Mouse (Mus musculus) central nervous system, embryonic 14 days (tissue): ENCODE measurements around the gene Hnrnpl. TPM values are rescaled to one million over a fixed set of nuclear protein-coding genes. Genes with fewer than 3 reads are reported as not detected.

Experiments
- polyA plus RNA-seq: library from polyadenylated mRNA; depleted of rRNA; stranded (reverse); fragments of >200 nt; gene quantifications from 2 replicates; pipeline ENCODE4 v1.2.3, GENCODE M21; 2012; rRNA removed

The Hnrnpl gene
- polyA plus RNA-seq: 479 and 480 TPM in 2 replicates

GRCm38 (mm10) chr7:28808221-28808941, at the start of gene Hnrnpl:
Gene Hnrnpl (plus strand): TSS chr7:28808541.

GRCm38 (mm10) chr7:28766173-28766879, 42.0 kb upstream of the Hnrnpl start, which contains the start of gene Sirt2:
Gene Sirt2 (plus strand): TSS chr7:28766735.

DNA sequence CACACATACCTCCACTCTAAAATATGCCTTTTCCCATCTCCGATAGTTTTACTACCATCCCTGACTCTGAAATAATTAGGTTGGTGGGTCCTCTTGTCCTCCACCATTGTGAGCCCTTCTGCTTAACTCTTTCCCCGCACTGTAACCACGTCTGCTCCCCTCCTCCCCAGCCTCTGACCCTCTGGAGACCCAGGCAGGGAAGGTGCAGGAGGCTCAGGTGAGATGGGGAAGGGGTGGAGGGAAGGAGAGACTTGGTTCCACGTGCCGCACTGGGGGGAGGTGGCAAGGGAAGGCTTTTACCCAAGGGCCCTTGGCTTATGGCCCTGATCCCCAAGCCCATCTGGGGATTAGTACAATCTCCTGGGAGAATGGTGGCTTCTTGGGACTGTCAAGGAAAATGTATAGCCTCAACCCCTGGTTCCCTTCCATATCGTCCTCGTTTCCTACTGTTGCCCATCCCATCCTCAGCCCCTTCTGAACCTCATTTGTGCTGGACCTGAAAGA, 40.8 kb upstream of the Hnrnpl start, which contains the start of gene Nfkbib:
Gene Nfkbib, minus strand, starts transcription at position 51 of the 504 bp plus-strand sequence.

DNA sequence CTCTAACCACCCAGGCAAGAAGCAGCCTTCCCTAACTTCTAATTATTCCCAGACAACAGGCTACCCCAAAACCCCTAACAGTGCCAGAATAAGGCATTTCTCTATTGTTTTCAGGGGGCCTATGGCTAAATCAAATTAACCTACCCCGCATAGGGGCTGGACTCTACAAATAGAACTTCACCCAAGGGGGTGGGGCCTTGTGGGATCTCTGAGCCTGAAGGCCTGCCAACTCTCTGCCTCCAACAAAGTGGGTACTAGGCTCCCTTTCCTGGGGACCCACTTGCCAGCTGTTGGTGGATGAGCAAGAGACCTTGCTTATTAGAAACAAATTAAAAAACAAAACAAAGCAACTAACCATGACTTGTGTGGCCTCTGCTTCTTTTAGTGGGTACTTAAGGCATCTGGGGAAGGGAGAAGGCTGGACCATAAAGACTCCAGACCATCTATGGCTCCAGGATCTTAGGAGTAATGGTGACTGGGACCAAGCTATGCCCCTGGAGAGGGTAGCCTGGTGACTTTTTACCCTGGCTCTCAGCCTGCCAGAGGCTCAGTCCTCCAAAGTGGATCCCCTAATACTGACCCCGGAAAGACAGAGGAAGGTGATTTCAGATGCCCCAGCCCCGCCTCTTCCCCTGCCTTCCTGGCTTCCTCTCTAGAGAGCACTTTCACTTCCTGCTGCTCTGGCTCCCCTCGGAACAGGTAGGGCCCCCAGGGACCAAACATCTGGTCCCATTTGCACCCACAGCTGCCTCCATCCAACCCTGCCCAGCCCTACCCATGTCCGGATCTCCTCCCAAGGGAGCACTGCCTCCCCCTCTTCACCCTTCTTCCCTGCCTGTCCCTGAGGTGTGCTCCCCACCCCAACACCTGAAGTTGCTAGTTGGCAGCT, 19.8 kb upstream of the Hnrnpl start, which contains the start of gene Rinl:
Gene Rinl, plus strand, starts transcription at position 663 of the 889 bp plus-strand sequence.

DNA sequence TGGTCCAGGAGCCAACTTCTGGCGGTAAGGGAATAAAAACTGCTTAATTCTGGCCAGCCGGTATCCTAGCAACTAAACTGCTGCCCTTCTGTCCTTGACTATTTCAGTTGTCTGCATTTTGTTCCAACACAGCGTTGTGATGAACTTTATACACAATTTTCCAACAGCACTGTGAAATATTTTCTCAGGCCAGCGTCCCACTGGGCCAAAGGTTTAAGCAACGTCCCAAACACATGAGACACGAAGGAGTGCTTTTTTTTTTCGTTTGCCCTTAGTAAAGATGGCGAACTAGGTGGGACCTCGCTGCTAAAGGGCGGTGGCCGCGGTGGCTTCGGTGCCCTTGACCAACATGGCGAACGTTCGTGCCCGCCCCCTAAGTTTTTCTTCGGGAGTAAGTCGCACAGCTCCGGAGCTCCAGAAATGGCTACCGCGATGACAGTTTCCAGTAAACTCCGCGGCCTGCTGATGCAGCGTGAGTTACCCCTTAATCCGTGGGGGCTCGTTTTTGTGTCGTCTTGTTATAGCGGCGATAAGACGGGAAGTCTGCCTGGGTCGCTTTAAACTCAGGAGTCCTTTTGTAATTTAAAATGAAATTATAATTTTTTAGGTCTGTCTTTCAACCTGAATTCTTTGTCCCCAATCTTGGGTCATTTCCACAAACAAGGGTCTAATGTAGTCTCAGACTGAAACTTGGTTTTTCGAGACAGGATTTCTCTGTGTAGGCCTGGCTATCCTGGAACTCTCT, 16.8 kb downstream of the Hnrnpl start, which contains the start of gene Ech1:
Gene Ech1, plus strand, starts transcription at position 277 of the 745 bp plus-strand sequence.

DNA sequence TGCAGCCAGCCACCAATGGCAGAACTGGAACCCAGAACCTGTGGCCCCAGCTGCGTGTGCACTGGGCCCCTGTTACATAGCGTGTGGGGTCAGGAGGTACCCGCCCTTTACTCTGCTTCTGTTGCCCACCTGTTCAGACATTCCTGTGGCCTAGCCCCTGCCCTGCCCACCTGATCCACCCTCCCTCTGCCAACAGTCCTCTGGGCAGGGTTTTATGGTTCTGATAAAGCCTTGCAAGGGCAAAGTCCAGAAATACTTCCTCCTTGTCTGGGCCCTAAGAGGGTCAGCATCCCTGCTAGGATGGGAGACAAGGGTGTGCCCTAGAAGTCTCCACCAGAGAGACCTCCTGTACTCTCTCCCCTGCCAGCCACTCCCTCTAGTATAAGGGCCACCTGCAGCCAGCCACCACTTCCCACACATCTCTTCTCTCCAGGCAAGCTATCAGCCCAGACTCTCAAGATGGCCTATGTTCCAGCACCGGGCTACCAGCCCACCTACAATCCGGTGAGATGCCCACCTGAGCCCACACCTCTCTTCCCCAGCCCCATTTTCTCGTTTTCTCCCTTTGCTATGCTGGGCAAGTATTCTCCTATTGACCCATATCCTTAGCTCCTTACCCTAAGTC, 25.5 kb downstream of the Hnrnpl start, which contains the start of gene Lgals4:
Gene Lgals4, plus strand, starts transcription at position 132 of the 625 bp plus-strand sequence.

DNA sequence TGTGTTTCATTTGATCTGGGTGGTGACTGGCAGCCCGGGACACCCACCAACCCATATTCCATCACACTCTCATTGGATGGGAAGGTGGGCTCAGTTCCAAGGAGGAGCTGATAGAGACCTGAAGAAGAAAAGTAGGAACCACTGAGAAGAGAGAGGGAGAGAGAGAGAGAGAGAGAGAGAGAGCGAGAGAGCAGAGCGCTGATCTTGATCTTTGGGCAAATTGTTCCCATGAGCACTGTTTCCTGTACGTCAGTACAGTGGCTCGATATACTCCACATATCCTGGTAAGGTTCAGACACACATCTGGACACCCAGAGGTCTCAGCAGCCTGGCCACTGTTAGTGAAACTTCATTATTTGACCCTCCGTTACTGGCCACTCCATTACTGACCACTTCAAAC, 55.2 kb downstream of the Hnrnpl start, which contains the start of gene Lgals7:
Gene Lgals7, plus strand, starts transcription at position 314 of the 400 bp plus-strand sequence.

Other genes starting within 250 kb of the Hnrnpl start
- 66.8 and 66.9 TPM in 2 replicates for gene Samd4b, start 210.4 kb upstream of the Hnrnpl start, polyA plus RNA-seq
- gene Pak4, start 210.4 kb upstream of the Hnrnpl start, polyA plus RNA-seq: 20.4 and 22.5 TPM in 2 replicates
- gene Acp7, start 177.2 kb upstream of the Hnrnpl start, polyA plus RNA-seq: 0.05 and 0.28 TPM in 2 replicates
- gene Fbxo27, start 115.7 kb upstream of the Hnrnpl start, polyA plus RNA-seq: 15.2 and 21.5 TPM in 2 replicates
- gene Fbxo17, start 91.7 kb upstream of the Hnrnpl start, polyA plus RNA-seq: 3.9 and 9.2 TPM in 2 replicates
- 76.2 and 79.2 TPM in 2 replicates for gene Mrps12, start 66.7 kb upstream of the Hnrnpl start, polyA plus RNA-seq
- gene Sars2, start 66.5 kb upstream of the Hnrnpl start, polyA plus RNA-seq: 24.8 and 27.0 TPM in 2 replicates
- gene Ccer2, start 52.4 kb upstream of the Hnrnpl start, polyA plus RNA-seq: 0.38 and 1.3 TPM in 2 replicates
- 122 and 125 TPM in 2 replicates for gene Sirt2, start 41.8 kb upstream of the Hnrnpl start, polyA plus RNA-seq
- 37.7 and 39.0 TPM in 2 replicates for gene Nfkbib, start 41.0 kb upstream of the Hnrnpl start, polyA plus RNA-seq
- gene Rinl, start 19.6 kb upstream of the Hnrnpl start, polyA plus RNA-seq: 1.2 and 1.6 TPM in 2 replicates
- 74.0 and 89.9 TPM in 2 replicates for gene Ech1, start 16.7 kb downstream of the Hnrnpl start, polyA plus RNA-seq
- 7.4 and 9.6 TPM in 2 replicates for gene Lgals4, start 25.3 kb downstream of the Hnrnpl start, polyA plus RNA-seq
- 16.7 and 30.1 TPM in 2 replicates for gene Lgals7, start 55.3 kb downstream of the Hnrnpl start, polyA plus RNA-seq
- 0.06 and 0.08 TPM in 2 replicates for gene Capn12, start 72.9 kb downstream of the Hnrnpl start, polyA plus RNA-seq
- 159 and 181 TPM in 2 replicates for gene Actn4, start 153.8 kb downstream of the Hnrnpl start, polyA plus RNA-seq
- gene Eif3k, start 173.3 kb downstream of the Hnrnpl start, polyA plus RNA-seq: 433 and 449 TPM in 2 replicates
- 7.6 and 9.0 TPM in 2 replicates for gene Map4k1, start 173.5 kb downstream of the Hnrnpl start, polyA plus RNA-seq